8 mouse cellular contexts compared by ENCODE assay signal in the genomic region with DNA sequence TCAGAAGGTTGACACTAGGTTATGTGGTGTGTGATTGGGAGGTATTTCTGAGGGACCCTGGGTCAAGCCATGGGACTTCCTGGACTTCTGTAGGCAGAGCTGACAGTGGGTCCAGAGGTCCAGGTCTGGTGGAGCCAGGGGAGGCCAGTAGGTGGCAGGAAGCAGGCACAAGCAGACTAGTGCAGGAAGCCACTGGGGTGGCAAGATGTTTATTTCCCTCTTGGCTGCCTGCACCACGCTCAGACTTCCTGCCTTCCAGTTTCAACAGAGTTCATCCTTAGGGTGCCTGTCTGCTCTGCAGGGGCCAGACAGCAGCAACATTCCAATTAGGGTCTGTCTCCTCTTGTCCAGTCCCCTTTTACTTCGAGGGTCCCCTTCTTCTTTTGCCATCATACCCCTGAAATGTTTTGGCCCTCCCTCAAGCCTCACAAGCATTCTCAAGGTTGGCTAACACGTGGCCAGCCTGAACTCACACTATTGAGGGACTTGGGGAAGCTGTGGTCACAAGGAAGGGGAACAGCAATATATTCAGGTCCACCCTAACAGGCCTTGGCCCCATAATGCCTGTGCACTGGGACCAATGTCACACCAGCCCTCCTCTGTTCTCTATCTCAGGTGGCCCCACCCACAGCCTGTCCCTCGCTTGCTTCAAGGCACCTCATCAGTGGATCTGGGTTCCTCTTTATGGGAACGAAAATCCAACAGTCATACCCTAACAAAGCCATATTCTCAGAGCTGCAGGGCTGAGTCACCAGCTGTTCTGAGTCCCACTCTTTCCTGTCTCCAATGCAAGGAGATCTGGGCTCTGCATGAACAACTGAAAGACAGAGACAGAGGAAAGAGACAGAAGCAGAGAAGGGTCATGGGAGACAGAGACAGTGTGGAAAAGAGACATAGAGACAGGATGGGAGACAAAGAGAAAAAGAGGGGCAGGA. TPM values are rescaled to one million over a fixed set of nuclear protein-coding genes. Genes with fewer than 3 reads are reported as not detected.
DNase-seq lines count a peak whose midpoint lies in the region; ATAC-seq and TF ChIP-seq lines count a peak whose summit lies in the region.

No protein-coding gene starts in this region.

- peak; percentile 44 for TF ChIP-seq CTCF in lung, adult 2 months (IDR thresholded peaks at IDR 0.05; ENCODE audit: insufficient read depth, low read length)

- ATAC-seq in midbrain, embryonic 13.5 days, result no peak
- ATAC-seq in erythroblast, adult 5-6 weeks (replicated peaks; ENCODE audit: low FRiP score, poor library complexity, severe bottlenecking), result no peak

- no peak overlapping the region for H3K9ac ChIP-seq in midbrain, embryonic 13.5 days (replicated peaks)

- H3K4me2 ChIP-seq in midbrain, embryonic 13.5 days (replicated peaks), result no peak overlapping the region

- H3K36me3 ChIP-seq in midbrain, embryonic 13.5 days, result no peaks in the 10 kb centered on the region

- H3K4me1 ChIP-seq in lung, adult 2 months (ENCODE audit: control insufficient read depth, insufficient read depth, low read length), result peaks cover 4% of the 10 kb centered on the region; the same call in 1 of the 2 replicates
- H3K4me1 ChIP-seq in midbrain, embryonic 13.5 days (replicated peaks), result no peaks in the 10 kb centered on the region

- no peaks in the 10 kb centered on the region for H3K9me3 ChIP-seq in midbrain, embryonic 13.5 days

- no peak overlapping the region for H3K4me3 ChIP-seq in lung, adult 2 months (replicated peaks; ENCODE audit: extremely low read depth, low read depth, low read length)
- H3K4me3 ChIP-seq in midbrain, embryonic 13.5 days (replicated peaks), result no peak overlapping the region

- WGBS in lung, adult 2 months, result 33% methylated on average over 5 of the region's 5 CpGs
- 71% methylated on average over 5 of the region's 5 CpGs for WGBS in midbrain, embryonic 13.5 days

- H3K27ac ChIP-seq in midbrain, embryonic 13.5 days, result no peak overlapping the region

- no peaks in the 10 kb centered on the region for H3K27me3 ChIP-seq in midbrain, embryonic 13.5 days

- peak; percentile 16 to 24 for DNase-seq in frontal cortex, postnatal 36 days (ENCODE audit: low spot score in 2 of 2)
- DNase-seq in frontal cortex, postnatal 10 days (ENCODE audit: low spot score in 2 of 2), result no peak
- DNase-seq in right cerebral cortex, postnatal 25 days, result peak; percentile 26
- no peak for DNase-seq in right cerebral cortex, postnatal 14 days
- no peak for DNase-seq in lung, adult 2 months
- DNase-seq in telencephalon, adult 2 months (ENCODE audit: low read depth, low spot score), result peak; percentile 27

- TF ChIP-seq POLR2A in lung, adult 2 months (IDR thresholded peaks at IDR 0.05; ENCODE audit: borderline replicate concordance, extremely low read depth, low read depth, low read length), result no peak

RNA-seq across cellular contexts. Expression of a gene that starts 23.6 kb away (rescaled TPM):
- polyA plus RNA-seq in lung, adult 2 months (2012; rRNA removed), result 7.1 and 7.9 TPM in 2 replicates
- 0.94 and 1.5 TPM in 2 replicates for polyA plus RNA-seq in midbrain, embryonic 13.5 days (2015; fragmentation: Nextera tagmentation; extraction: Ambion mirVana)
- total RNA-seq in erythroblast, adult 5-6 weeks (2015; ENCODE audit: low replicate concordance), result 1.5 and 2.5 TPM in 2 replicates
- total RNA-seq in erythroblast, adult 5-6 weeks (2017; ENCODE audit: low replicate concordance), result 1.1 and 5.2 TPM in 2 replicates

RNA-seq across cellular contexts. Expression of a gene that starts 48.0 kb away (rescaled TPM):
- polyA plus RNA-seq in lung, adult 2 months (2012; rRNA removed), result 2.8 and 4.1 TPM in 2 replicates
- 1.8 TPM in 2 replicates for polyA plus RNA-seq in midbrain, embryonic 13.5 days (2015; fragmentation: Nextera tagmentation; extraction: Ambion mirVana)
- total RNA-seq in erythroblast, adult 5-6 weeks (2015; ENCODE audit: low replicate concordance), result 3.1 and 3.3 TPM in 2 replicates
- total RNA-seq in erythroblast, adult 5-6 weeks (2017; ENCODE audit: low replicate concordance), result 5.9 and 6.7 TPM in 2 replicates

RNA-seq across cellular contexts. Expression of a gene that starts 56.3 kb away (rescaled TPM):
- 142 and 178 TPM in 2 replicates for polyA plus RNA-seq in lung, adult 2 months (2012; rRNA removed)
- 14.9 and 18.9 TPM in 2 replicates for polyA plus RNA-seq in midbrain, embryonic 13.5 days (2015; fragmentation: Nextera tagmentation; extraction: Ambion mirVana)
- 13.1 and 22.8 TPM in 2 replicates for total RNA-seq in erythroblast, adult 5-6 weeks (2015; ENCODE audit: low replicate concordance)
- 8.2 and 8.9 TPM in 2 replicates for total RNA-seq in erythroblast, adult 5-6 weeks (2017; ENCODE audit: low replicate concordance)

Comparison
In these comparisons a context has a peak if more than half of its experiments do, and no peak if none do; other contexts are left out.
1. DNase-seq: peak in frontal cortex, postnatal 36 days (2 of 2), right cerebral cortex, postnatal 25 days (single experiment) and telencephalon, adult 2 months (single experiment); none in frontal cortex, postnatal 10 days (0 of 2), right cerebral cortex, postnatal 14 days (single experiment) and lung, adult 2 months (single experiment).